Mouse (Mus musculus) heart, adult 2 months (tissue): ENCODE results near the gene D630045J12Rik. TPM values are rescaled to one million over a fixed set of nuclear protein-coding genes. Genes with fewer than 3 reads are reported as not detected.

Experiments
- DNase-seq, 2 experiments: peaks; one replicate each; pipeline ENCODE4 v3.0.0; 2021
- H3K27ac ChIP-seq: fragments of 200-600 bp; 2 replicates; pipeline ENCODE4 v1.8.1; 2022
- H3K27me3 ChIP-seq: fragments of 200-500 bp; 2 replicates; pipeline ENCODE4 v1.6.1; 2012; ENCODE audit warnings: mild to moderate bottlenecking, low read length, inconsistent platforms, mixed read lengths; ENCODE audit not compliant: control insufficient read depth, insufficient read depth
- H3K36me3 ChIP-seq: fragments of 200-500 bp; 2 replicates; pipeline ENCODE4 v1.6.1; 2012; ENCODE audit warnings: low read length, inconsistent platforms; ENCODE audit not compliant: control insufficient read depth, insufficient read depth
- H3K4me1 ChIP-seq: fragments of 200-500 bp; 2 replicates; pipeline ENCODE4 v1.6.1; 2011; ENCODE audit warnings: low read length; ENCODE audit not compliant: control insufficient read depth, insufficient read depth
- H3K4me3 ChIP-seq: fragments of 200-600 bp; 2 replicates; pipeline ENCODE4 v1.8.1; 2022
- H3K79me2 ChIP-seq: fragments of 200-500 bp; replicated peaks from 2 replicates; pipeline ENCODE4 v1.6.1; 2012; ENCODE audit warnings: mild to moderate bottlenecking, inconsistent platforms, low read length, moderate library complexity, mixed read lengths; ENCODE audit not compliant: control insufficient read depth, insufficient read depth
- H3K9ac ChIP-seq: fragments of 200-500 bp; 2 replicates; pipeline ENCODE4 v1.6.1; 2012; ENCODE audit warnings: low read depth, mild to moderate bottlenecking, control low read depth, inconsistent platforms, low read length, mixed read lengths
- CTCF ChIP-seq: fragments of 200-600 bp; IDR thresholded peaks from 2 replicates; pipeline ENCODE4 v1.8.1; 2022; ENCODE audit warnings: antibody characterized with exemption, mild to moderate bottlenecking, moderate library complexity
- EP300 ChIP-seq: fragments of 200-500 bp; IDR thresholded peaks from 2 replicates; pipeline ENCODE4 v1.6.1; 2011; ENCODE audit warnings: low read depth, low read length, control low read depth; ENCODE audit not compliant: insufficient read depth
- POLR2A ChIP-seq: fragments of 200-500 bp; IDR thresholded peaks from 2 replicates; pipeline ENCODE4 v1.6.1; 2011; ENCODE audit warnings: mild to moderate bottlenecking, low read depth, low read length, control low read depth; ENCODE audit not compliant: insufficient read depth
- WGBS: fragments of 180-500 bp; shearing (Covaris S2); methylation state at CpG from one replicate; pipeline ENCODE4 v1.1.7; 2018; 5-methylcytosine and 5-hydroxymethylcytosine counted together
- intact Hi-C: fragments of 180-260 bp; cut with DNase I; formaldehyde crosslinking; loops from one replicate; pipeline ENCODE4 v1.15.1; 2025
- polyA plus RNA-seq: library from polyadenylated mRNA; depleted of rRNA; stranded (reverse); fragments of >200 nt; gene quantifications from 2 replicates; pipeline ENCODE4 v1.2.3, GENCODE M21; 2012
- total RNA-seq, 2 experiments: library from RNA; stranded (reverse); gene quantifications; 2 replicates each; pipeline ENCODE4 v1.2.3; 2021

The D630045J12Rik gene
- total and polyA plus RNA-seq, 3 experiments = 0.78 to 1.5 (median 1.1) TPM

DNA sequence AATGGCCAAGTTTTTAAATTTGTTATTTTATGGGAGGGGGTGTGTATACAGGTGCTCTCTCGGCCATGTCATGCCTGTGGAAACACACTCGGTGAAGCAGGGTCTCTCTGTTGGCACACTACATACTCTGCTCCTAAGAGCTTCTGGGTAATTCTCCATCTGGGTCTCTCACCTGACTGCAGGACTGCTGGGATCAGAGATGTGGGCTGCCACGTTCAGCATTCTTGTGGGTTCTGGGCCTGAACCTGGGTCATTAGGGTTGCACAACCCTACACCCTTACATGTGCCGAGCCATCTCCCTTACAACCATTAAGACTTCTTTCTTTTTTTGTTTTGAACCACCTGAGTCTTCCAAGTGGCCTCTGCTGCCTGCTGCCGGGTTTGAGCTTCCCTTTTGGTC is 132.0 kb downstream of the D630045J12Rik start:
- H3K36me3 ChIP-seq = no peaks in the 10 kb centered on the region
- no peak overlapping the region for H3K9ac ChIP-seq
- intact Hi-C loops = no loop called here
- TF ChIP-seq CTCF (no peak), EP300 (no peak), POLR2A (no peak)
- no peak overlapping the region for H3K27ac ChIP-seq
- H3K4me3 ChIP-seq = no peak overlapping the region
- H3K4me1 ChIP-seq = peaks cover 2% of the 10 kb centered on the region; the same call in 1 of the 2 replicates
- H3K27me3 ChIP-seq = no peaks in the 10 kb centered on the region
- no peak for DNase-seq
- H3K79me2 ChIP-seq = no peaks in the 10 kb centered on the region
- 88% methylated on average over 5 of the region's 5 CpGs for WGBS

DNA sequence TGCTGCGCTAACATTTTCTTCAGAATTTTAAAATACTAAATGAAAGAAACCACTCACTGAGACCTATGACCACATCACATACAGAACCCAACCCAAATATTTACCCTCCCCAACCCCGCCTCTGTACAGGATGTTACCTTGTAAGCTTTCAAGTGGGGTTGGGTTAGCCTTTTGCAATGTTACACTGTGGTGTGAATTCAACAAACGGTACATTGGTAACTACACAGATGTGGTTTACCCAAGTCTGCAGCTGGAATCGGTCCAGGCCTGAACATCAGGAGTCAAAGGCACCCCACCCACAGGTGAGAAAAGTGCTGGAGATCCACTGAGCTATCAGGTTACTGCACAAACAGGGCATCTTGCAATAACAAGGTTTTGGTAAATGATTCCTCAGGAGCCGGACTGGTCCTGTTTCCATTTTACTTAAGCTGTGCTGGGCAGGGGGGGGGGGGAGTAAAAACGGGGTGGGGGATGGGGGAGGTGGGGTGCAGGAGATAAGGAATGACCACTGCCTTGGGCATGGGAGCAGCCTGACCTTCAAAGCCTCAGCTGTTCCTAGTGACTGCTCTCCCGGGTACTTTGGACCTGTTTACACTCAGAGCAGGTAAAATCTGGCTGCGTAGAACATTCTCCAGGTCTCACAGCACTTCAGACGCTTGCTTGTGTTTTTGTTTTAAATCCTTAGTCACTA is 133.0 kb downstream of the D630045J12Rik start:
- Histone ChIP-seq H3K79me2 (no peaks in the 10 kb centered on the region), H3K4me1 (peaks cover 2% of the 10 kb centered on the region; the same call in 1 of the 2 replicates), H3K9ac (no peak overlapping the region), H3K36me3 (no peaks in the 10 kb centered on the region), H3K27ac (no peak overlapping the region), H3K27me3 (no peaks in the 10 kb centered on the region), H3K4me3 (no peak overlapping the region)
- intact Hi-C loops = no loop called here
- DNase-seq = no peak
- WGBS = 78% methylated on average over 9 of the region's 9 CpGs
- TF ChIP-seq EP300 (no peak), CTCF (no peak)

- Histone ChIP-seq H3K36me3 (no peaks in the 10 kb centered on the region), H3K27me3 (no peaks in the 10 kb centered on the region), H3K4me3 (no peak overlapping the region), H3K27ac (no peak overlapping the region), H3K4me1 (no peaks in the 10 kb centered on the region; the same call in 1 of the 2 replicates), H3K9ac (no peak overlapping the region), H3K79me2 (no peaks in the 10 kb centered on the region)
- intact Hi-C loops = no loop called here
- no peak for DNase-seq
- TF ChIP-seq EP300 (no peak), POLR2A (no peak), CTCF (no peak)
- 60% methylated on average over 6 of the region's 6 CpGs for WGBS
Observed at GRCm38 (mm10) chr6:38118341-38118740, 135.5 kb downstream of the D630045J12Rik start.

GRCm38 (mm10) chr6:38116107-38116770 is 137.6 kb downstream of the D630045J12Rik start:
- 54% methylated on average over 4 of the region's 4 CpGs for WGBS
- H3K4me1 ChIP-seq = no peaks in the 10 kb centered on the region
- TF ChIP-seq POLR2A = no peak
- no peak for TF ChIP-seq CTCF
- no peaks in the 10 kb centered on the region for H3K36me3 ChIP-seq
- no peaks in the 10 kb centered on the region for H3K27me3 ChIP-seq
- H3K4me3 ChIP-seq = no peak overlapping the region
- no peak overlapping the region for H3K9ac ChIP-seq
- DNase-seq = no peak
- no peaks in the 10 kb centered on the region for H3K79me2 ChIP-seq
- intact Hi-C loops = no loop called here
- no peak overlapping the region for H3K27ac ChIP-seq

DNA sequence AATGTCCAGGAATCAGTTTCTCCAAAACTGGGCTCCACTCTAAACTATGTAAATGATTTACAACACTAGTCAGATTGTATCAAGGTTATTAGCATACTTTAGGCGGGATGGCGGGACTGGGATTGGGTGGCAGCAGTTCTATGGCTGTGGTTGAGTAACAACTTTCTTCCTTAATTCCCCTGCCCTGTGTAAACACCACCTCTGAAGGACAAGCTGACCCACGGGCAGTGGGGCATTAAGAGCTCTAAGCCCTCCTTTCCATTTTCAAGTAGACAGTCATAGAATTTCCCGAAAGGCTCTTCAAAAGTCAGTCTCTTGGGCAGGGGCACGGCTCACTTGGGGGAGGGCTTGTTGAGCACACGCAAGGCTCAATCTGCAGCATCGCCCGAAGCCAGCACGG is 142.9 kb downstream of the D630045J12Rik start:
- Histone ChIP-seq H3K27ac (no peak overlapping the region), H3K36me3 (no peaks in the 10 kb centered on the region), H3K4me3 (no peak overlapping the region), H3K9ac (no peak overlapping the region), H3K27me3 (no peaks in the 10 kb centered on the region), H3K79me2 (no peaks in the 10 kb centered on the region), H3K4me1 (no peaks in the 10 kb centered on the region)
- intact Hi-C loops = no loop called here
- 85% methylated on average over 9 of the region's 9 CpGs for WGBS
- TF ChIP-seq POLR2A (no peak), CTCF (no peak), EP300 (no peak)
- DNase-seq = no peak

DNA sequence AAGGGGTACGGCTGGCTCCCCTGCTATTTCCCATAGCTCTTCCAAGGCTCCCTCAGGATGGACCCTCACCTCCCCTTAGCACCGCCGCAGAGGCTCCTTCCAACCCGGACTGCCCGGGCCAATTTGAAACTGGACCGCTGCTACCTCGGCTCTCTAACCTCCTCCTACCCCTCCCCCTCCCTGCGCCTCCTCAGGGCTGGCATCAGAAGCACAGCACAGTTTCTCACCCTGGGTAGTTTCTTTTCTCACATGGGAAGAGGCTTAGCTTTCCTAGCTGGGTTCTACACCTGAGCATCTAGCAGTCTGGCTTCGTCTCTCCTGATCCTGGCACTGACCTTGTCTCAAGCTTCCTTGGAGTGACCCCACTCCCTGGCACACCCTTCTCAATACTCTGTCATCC is 143.9 kb downstream of the D630045J12Rik start:
- intact Hi-C loops = no loop called here
- Histone ChIP-seq H3K27me3 (no peaks in the 10 kb centered on the region), H3K4me1 (no peaks in the 10 kb centered on the region), H3K9ac (no peak overlapping the region), H3K4me3 (no peak overlapping the region), H3K27ac (no peak overlapping the region), H3K79me2 (no peaks in the 10 kb centered on the region), H3K36me3 (no peaks in the 10 kb centered on the region)
- TF ChIP-seq CTCF (no peak), POLR2A (no peak), EP300 (no peak)
- DNase-seq = no peak
- WGBS = 20% methylated on average over 9 of the region's 9 CpGs
